Mouse (Mus musculus) forebrain, embryonic 14.5 days (tissue): ENCODE measurements at regions not wholly inside any gene's neighbourhood (a gene's known extent, or its start where the extent isn't known, plus 50 kb on each side); places are given as distances from the start of the nearest gene placed in this dataset.

Source experiments
- ATAC-seq: fragments of 200-750 bp; cut with Nextera tagmentation; 2 replicates; pipeline ENCODE4 v1.8.0; 2017; ENCODE audit warnings: mild to moderate bottlenecking, moderate library complexity
- DNase-seq: peaks from one replicate; pipeline ENCODE4 v3.0.0-alpha.2; 2015; ENCODE audit warnings: low spot score
- H3K27ac ChIP-seq: fragments of 300-500 bp; sonication (generic); 2 replicates; pipeline ENCODE4 v1.5.1; 2014; ENCODE audit warnings: low read depth, mild to moderate bottlenecking, control low read depth, low read length, moderate library complexity
- H3K27me3 ChIP-seq: fragments of 300-500 bp; sonication (generic); replicated peaks from 2 replicates; pipeline ENCODE4 v1.6.1; 2014; ENCODE audit warnings: low read length, control low read depth, mixed read lengths; ENCODE audit not compliant: control insufficient read depth, insufficient read depth
- H3K36me3 ChIP-seq: fragments of 300-500 bp; sonication (generic); 2 replicates; pipeline ENCODE4 v1.6.1; 2014; ENCODE audit warnings: low read length, control low read depth; ENCODE audit not compliant: control insufficient read depth, insufficient read depth
- H3K4me1 ChIP-seq: fragments of 300-500 bp; sonication (generic); 2 replicates; pipeline ENCODE4 v1.6.1; 2014; ENCODE audit warnings: antibody characterized with exemption, low read length, control low read depth; ENCODE audit not compliant: control insufficient read depth, insufficient read depth
- H3K4me2 ChIP-seq: fragments of 300-500 bp; sonication (generic); 2 replicates; pipeline ENCODE4 v1.6.1; 2014; ENCODE audit warnings: mild to moderate bottlenecking, control low read depth, low read length
- H3K4me3 ChIP-seq: fragments of 300-500 bp; sonication (generic); 2 replicates; pipeline ENCODE4 v1.5.1; 2014; ENCODE audit warnings: low read depth, low read length, control low read depth
- H3K9ac ChIP-seq: fragments of 300-500 bp; sonication (generic); 2 replicates; pipeline ENCODE4 v1.6.1; 2014; ENCODE audit warnings: mild to moderate bottlenecking, low read length, control low read depth, moderate library complexity
- H3K9me3 ChIP-seq: fragments of 300-500 bp; sonication (generic); replicated peaks from 2 replicates; pipeline ENCODE4 v1.6.1; 2016; ENCODE audit warnings: low read length, control low read depth, mixed read lengths; ENCODE audit not compliant: control insufficient read depth
- WGBS: fragments of 180-500 bp; shearing (Covaris S2); extraction: QIAGEN DNeasy Blood & Tissue Kit; methylation state at CpG from one replicate; pipeline ENCODE4 v1.1.7; 2014; 5-methylcytosine and 5-hydroxymethylcytosine counted together

GRCm38 (mm10) chr9:26383996-26384395, 349.5 kb upstream of the B3gat1 start:
- DNase-seq (peak; percentile 62), ATAC-seq (0 out of 2 replicates have a peak, but pooled peaks have one; percentile 37)
- H3K4me1 ChIP-seq = no peaks in the 10 kb centered on the region
- H3K4me3 ChIP-seq = no peak overlapping the region
- H3K27ac ChIP-seq = no peak overlapping the region
- no peak overlapping the region for H3K4me2 ChIP-seq
- no peaks in the 10 kb centered on the region for H3K9me3 ChIP-seq
- 50% methylated on average over 1 of the region's 1 CpGs for WGBS
- no peaks in the 10 kb centered on the region for H3K27me3 ChIP-seq
- H3K36me3 ChIP-seq = no peaks in the 10 kb centered on the region
- H3K9ac ChIP-seq = no peak overlapping the region

GRCm38 (mm10) chr9:26398635-26399034, 334.9 kb upstream of the B3gat1 start:
- Histone ChIP-seq H3K4me2 (no peak overlapping the region), H3K27me3 (no peaks in the 10 kb centered on the region), H3K4me3 (no peak overlapping the region), H3K27ac (no peak overlapping the region), H3K4me1 (no peaks in the 10 kb centered on the region), H3K36me3 (no peaks in the 10 kb centered on the region), H3K9ac (no peak overlapping the region), H3K9me3 (no peaks in the 10 kb centered on the region)
- ATAC-seq (no peak), DNase-seq (no peak)
- 83% methylated on average over 3 of the region's 3 CpGs for WGBS

DNA sequence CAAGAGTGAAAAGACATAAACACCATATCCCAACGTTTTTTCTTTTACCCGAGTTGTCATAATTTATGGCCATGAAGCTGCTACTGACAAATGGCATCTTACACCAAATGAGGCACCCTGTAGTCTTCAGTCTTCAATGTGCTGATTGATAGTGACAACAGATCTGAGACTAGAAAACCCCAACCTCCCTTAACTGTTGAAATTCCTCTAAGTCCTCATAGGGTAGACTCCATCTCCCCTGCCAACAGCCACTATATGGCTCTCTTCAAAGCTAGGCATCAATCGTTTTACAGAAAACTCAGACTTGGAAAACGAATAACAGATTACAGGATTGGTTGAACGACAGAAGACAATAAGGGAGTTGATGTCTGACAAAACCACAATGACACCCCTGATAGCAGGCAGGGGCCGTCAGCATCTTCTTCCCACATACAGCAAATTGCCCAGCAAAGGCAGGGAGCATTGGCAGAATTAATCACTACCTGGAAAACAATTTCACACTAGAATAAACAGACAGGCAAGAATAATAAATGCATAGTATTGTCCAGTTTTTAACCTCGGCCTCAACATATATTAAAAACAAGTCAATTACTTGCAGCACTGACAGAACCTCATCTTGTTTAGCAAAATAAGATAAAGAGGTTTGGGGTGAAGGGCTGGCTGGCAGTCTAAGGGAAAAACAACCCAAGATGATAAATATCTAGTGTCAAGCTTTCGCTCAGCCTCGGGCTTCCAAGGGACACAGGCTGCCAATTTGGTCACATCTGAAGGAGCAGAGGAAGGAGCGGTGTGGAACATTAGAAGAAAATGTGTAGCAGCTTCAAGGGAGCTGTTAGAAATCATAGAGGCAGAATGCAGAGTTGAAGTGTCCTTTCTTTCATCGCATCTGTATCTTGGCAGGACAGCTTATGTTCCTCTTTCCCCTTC, 310.4 kb upstream of the B3gat1 start:
- H3K9me3 ChIP-seq = no peaks in the 10 kb centered on the region
- no peak overlapping the region for H3K4me3 ChIP-seq
- H3K9ac ChIP-seq = no peak overlapping the region
- 67% methylated on average over 11 of the region's 11 CpGs for WGBS
- no peaks in the 10 kb centered on the region for H3K27me3 ChIP-seq
- H3K4me2 ChIP-seq = no peak overlapping the region
- no peak overlapping the region for H3K27ac ChIP-seq
- no peak for DNase-seq
- ATAC-seq = no peak
- H3K4me1 ChIP-seq = no peaks in the 10 kb centered on the region
- no peaks in the 10 kb centered on the region for H3K36me3 ChIP-seq

DNA sequence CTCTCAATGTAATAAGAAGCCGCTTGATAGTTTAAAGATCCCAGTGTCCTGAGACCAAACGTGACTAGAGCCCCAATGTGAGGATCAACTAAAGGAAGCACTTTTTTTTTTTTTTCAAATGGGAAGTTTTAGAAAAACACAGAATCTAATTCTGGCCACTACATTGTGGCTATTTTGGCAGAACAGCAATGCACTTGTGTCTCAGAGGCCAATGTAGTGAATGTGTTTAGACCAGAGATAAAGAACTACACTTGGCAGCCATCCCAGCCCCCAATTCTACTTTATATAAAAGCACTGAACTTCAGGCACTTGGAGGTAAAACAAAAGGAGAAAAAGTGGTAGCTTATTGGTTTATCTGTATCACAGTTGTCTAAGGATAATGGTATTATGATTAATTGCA, 298.0 kb upstream of the B3gat1 start:
- H3K27ac ChIP-seq = no peak overlapping the region
- H3K27me3 ChIP-seq = no peaks in the 10 kb centered on the region
- peak; percentile 91 for ATAC-seq
- 18% methylated on average over 2 of the region's 2 CpGs for WGBS
- H3K4me3 ChIP-seq = no peak overlapping the region
- no peak overlapping the region for H3K9ac ChIP-seq
- DNase-seq = peak; percentile 84
- H3K36me3 ChIP-seq = no peaks in the 10 kb centered on the region
- H3K9me3 ChIP-seq = no peaks in the 10 kb centered on the region
- peaks cover 4% of the 10 kb centered on the region; the same call in 1 of the 2 replicates for H3K4me1 ChIP-seq
- no peak overlapping the region for H3K4me2 ChIP-seq

DNA sequence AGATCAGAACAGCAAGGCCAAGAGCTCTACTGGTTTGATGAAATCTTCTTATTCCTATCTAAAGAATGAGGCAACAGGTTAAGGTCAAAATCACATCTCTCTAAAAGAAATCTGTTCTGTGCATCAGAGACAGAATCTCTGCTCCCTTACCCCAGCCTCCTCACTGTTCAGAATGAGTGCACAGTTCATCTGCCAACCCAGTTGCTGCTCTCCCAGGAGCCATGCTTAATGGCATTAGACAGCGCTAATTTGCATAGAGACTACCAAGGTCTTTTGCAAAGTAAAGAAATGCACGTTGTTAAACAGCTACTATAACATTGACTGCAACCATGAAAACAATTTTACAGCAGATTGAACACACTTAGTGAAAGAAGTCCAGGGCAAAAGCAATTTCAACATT, 296.3 kb upstream of the B3gat1 start:
- H3K9me3 ChIP-seq = no peaks in the 10 kb centered on the region
- H3K27me3 ChIP-seq = no peaks in the 10 kb centered on the region
- no peak overlapping the region for H3K4me2 ChIP-seq
- DNase-seq (no peak), ATAC-seq (no peak)
- H3K4me1 ChIP-seq = peaks cover 4% of the 10 kb centered on the region; the same call in 1 of the 2 replicates
- H3K4me3 ChIP-seq = no peak overlapping the region
- 54% methylated on average over 2 of the region's 2 CpGs for WGBS
- no peak overlapping the region for H3K27ac ChIP-seq
- no peak overlapping the region for H3K9ac ChIP-seq
- no peaks in the 10 kb centered on the region for H3K36me3 ChIP-seq

GRCm38 (mm10) chr9:26453924-26454323, 279.6 kb upstream of the B3gat1 start:
- ATAC-seq (no peak), DNase-seq (no peak)
- no peaks in the 10 kb centered on the region for H3K4me1 ChIP-seq
- 55% methylated on average over 7 of the region's 7 CpGs for WGBS
- no peak overlapping the region for H3K4me3 ChIP-seq
- no peak overlapping the region for H3K27ac ChIP-seq
- H3K36me3 ChIP-seq = no peaks in the 10 kb centered on the region
- no peaks in the 10 kb centered on the region for H3K9me3 ChIP-seq
- no peak overlapping the region for H3K4me2 ChIP-seq
- H3K27me3 ChIP-seq = no peaks in the 10 kb centered on the region
- no peak overlapping the region for H3K9ac ChIP-seq

DNA sequence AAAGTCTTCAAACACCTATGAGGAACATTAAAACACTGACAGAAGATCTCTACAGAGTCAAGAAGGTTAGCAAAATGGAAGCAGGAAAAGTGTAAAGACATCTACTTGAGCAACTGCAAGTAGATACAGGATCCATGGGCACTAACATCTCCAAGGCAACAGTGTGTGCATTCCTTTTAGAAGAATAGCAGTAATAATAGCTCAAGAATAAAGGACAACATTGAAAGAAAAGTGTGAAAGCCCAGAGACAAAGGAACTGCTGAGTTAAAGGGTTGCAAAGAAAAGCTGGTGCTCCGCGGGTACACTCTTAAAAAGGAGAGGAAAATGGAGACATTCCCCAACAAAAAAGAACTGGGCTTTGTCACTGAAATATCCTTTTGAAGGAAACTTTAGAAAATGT, 272.4 kb upstream of the B3gat1 start:
- Histone ChIP-seq H3K4me3 (no peak overlapping the region), H3K9ac (no peak overlapping the region), H3K4me1 (no peaks in the 10 kb centered on the region), H3K36me3 (no peaks in the 10 kb centered on the region), H3K4me2 (no peak overlapping the region), H3K9me3 (no peaks in the 10 kb centered on the region), H3K27me3 (no peaks in the 10 kb centered on the region), H3K27ac (no peak overlapping the region)
- ATAC-seq (0 out of 2 replicates have a peak, but pooled peaks have one; percentile 37), DNase-seq (peak; percentile 21)
- WGBS = 8% methylated on average over 2 of the region's 2 CpGs

DNA sequence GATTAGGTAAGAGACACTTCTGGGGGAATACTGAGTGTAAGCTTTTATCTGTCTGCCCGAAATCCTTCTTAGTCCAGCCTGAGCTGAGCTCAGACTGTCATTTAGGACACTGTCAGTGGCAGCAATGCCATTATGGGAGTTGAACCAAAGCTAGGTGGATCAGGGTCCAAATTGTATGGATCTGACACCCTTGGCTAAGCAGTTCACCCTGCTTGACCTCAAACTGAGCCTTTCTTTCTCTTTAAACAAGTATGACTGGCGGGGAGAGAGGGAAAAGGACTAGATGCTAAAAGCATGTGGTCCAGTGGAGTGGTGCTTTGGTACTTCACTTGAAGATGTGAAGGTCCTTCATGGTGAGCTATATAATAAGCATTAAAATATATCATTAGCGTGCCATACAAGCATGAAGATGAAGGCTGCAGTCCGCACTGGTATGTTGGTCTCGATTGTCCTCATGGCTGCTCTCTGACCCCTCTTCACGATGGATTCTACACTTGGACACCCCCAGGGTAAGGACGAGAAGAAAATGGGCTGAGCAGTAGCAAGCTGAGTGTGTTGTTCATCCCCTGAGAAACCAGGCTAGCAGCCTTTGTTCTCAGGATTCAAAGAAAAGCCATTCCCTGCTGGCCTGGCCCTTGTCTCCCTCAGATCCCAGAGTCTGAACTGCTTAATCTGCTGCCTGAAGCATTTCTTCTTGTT, 262.7 kb upstream of the B3gat1 start:
- Histone ChIP-seq H3K4me2 (no peak overlapping the region), H3K4me1 (no peaks in the 10 kb centered on the region), H3K9ac (no peak overlapping the region), H3K27me3 (no peaks in the 10 kb centered on the region), H3K27ac (no peak overlapping the region), H3K36me3 (no peaks in the 10 kb centered on the region), H3K9me3 (no peaks in the 10 kb centered on the region), H3K4me3 (no peak overlapping the region)
- ATAC-seq = no peak
- no peak for DNase-seq
- WGBS = 36% methylated on average over 7 of the region's 7 CpGs

- DNase-seq = no peak
- Histone ChIP-seq H3K4me2 (no peak overlapping the region), H3K9ac (no peak overlapping the region), H3K4me1 (no peaks in the 10 kb centered on the region), H3K36me3 (no peaks in the 10 kb centered on the region), H3K27ac (no peak overlapping the region), H3K27me3 (no peaks in the 10 kb centered on the region), H3K9me3 (no peaks in the 10 kb centered on the region), H3K4me3 (no peak overlapping the region)
- 91% methylated on average over 3 of the region's 3 CpGs for WGBS
- no peak for ATAC-seq
Observed at GRCm38 (mm10) chr9:26476341-26476740, 257.2 kb upstream of the B3gat1 start.
